Mouse (Mus musculus) regulatory T cell (primary cell): Measurements from ENCODE around the gene Olfr742.

Experiments used
- in situ Hi-C: fragments of 300-600 bp; cut with MboI, MseI; formaldehyde crosslinking; loops from one replicate; pipeline ENCODE4 v1.15.1; 2025; ENCODE audit warnings: high pct_unique_total_duplicates

Olfr742 gene

DNA sequence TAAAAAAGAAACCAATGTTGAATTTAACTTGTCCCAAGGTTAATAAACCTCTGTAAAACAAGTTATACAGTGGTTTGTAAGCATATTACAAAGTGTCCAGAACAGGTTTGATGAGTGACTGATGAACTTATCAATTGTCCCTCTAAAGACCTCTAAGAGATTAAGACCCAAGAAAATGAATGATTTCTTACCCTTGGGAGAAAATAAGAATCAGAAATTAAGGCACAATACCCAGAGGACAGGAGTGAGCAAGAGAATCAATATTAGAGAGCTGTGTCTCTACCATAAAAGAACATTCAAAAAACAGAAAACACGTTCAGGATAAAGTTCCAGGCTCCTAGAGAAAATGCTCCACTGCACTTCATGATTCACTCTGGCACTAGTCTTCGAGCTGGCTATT is at the start of gene Olfr742:
TSS of gene Olfr742 (plus strand) at position 301 of the 400 bp plus-strand sequence.
- in situ Hi-C loops: no loop called here

- in situ Hi-C loops: no loop called here
Observed at GRCm38 (mm10) chr14:50472438-50472837, 31.0 kb upstream of the Olfr742 start, which contains the start of gene Olfr741. Olfr741 (plus strand) TSS chr14:50472738.

DNA sequence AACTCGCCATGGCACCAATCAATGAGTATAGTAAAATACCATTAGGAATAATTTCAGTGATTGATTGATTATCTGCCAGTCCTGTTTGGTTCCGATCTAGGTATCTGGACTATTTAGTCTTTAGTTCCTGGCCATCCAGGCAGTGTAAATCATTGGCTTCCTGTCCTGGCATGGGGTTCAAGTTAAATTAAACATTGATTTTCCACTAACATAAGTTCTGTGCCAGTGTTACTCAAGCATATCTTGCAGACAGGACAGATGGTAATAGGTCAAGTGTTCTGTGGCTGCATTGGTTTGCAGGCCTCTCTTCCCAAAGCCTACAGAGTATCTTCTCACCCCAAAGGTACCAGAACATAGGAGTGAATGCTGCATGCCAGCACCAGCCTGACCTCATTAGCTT is 25.0 kb upstream of the Olfr742 start:
- in situ Hi-C loops: no loop called here

GRCm38 (mm10) chr14:50521539-50521938 is 18.1 kb downstream of the Olfr742 start, which contains the start of gene Olfr743:
Olfr743 (plus strand) TSS chr14:50521839.
- in situ Hi-C loops: no loop called here

- in situ Hi-C loops: no loop called here
Observed at GRCm38 (mm10) chr14:50552734-50553133, 49.3 kb downstream of the Olfr742 start.
